Mouse (Mus musculus) c-Kit-positive CD71-negative TER-119-negative erythroid progenitor cells, embryonic 14.5 days (primary cell): ENCODE data around the gene Mrps15.
"Not testable (repeated sequence)": the region's sequence is repeated elsewhere in the genome, so short reads cannot be mapped to it uniquely, and the experiment has no call there.

ENCODE experiments used
- DNase-seq: peaks from one replicate; pipeline ENCODE4 v3.0.0-alpha.2; 2013; ENCODE audit warnings: low read depth

The Mrps15 gene

GRCm38 (mm10) chr4:126077833-126078232 is 31.1 kb downstream of the Mrps15 start:
- DNase-seq = no peak

GRCm38 (mm10) chr4:126079266-126079665 is 32.5 kb downstream of the Mrps15 start:
- DNase-seq = no peak

GRCm38 (mm10) chr4:126081601-126082000 is 34.9 kb downstream of the Mrps15 start:
- no peak for DNase-seq

- no peak for DNase-seq
These were observed 36.3 kb downstream of the Mrps15 start for GRCm38 (mm10) chr4:126083021-126083420.

GRCm38 (mm10) chr4:126084382-126084781 is 37.7 kb downstream of the Mrps15 start:
- no peak for DNase-seq

GRCm38 (mm10) chr4:126085996-126086576 is 39.4 kb downstream of the Mrps15 start:
- peak; percentile 85 for DNase-seq

DNA sequence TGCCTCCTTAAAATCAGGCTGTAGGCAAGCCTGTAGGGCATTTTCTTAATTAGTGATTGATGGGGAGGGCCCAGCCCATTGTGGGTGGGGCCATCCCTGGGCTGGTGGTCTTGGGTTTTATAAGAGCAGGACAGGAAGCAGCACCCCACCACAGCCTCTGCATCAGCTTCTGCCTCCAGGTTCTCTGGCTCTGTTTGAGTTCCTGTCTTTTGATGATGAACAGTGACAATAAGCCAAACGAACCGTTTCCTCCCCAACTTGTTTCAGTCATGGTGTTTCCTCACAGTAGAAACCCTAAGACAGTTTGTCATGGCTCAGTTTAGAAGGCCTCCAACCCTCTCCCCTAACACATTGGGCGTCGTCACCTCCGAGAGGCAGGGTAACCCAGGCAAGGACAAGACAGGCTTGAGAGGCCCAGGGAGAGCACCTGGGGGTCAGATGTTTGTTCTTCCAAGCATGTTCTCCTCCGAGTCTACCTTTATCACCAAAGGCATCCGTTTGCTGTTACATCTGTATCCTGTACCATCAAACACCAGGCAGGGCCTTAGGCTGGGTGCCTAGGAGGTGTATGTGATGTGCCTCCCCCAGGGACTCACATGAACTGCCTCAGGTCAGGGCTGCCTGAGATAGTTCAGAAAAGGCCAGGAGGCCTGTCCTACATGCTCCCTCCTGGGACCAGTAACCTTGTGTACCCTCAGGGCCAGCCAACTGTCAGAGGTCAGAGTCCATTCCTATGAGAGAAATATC is 43.5 kb downstream of the Mrps15 start:
- DNase-seq = no peak

- no peak for DNase-seq
These were observed 44.1 kb downstream of the Mrps15 start for GRCm38 (mm10) chr4:126090848-126091124.

DNA sequence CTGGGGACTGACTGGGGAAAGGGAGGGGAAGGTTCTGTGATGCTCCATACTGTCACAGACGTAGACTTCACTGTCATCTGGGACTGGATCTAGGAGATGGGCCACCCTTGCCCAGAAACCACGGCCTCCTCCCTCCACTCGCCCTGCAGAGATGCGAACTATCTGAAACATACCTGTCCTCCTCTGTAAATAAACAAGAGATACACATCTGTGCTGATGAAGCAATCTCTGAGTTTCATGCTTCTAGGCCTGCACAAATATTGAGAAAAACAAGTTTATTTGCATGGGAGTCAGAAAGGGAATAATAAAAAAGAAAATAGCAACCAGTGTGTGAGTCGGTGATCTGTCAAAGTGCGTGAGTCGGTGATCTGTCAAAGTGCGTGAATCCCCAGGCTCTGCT is 45.1 kb downstream of the Mrps15 start:
- DNase-seq = no peak

DNA sequence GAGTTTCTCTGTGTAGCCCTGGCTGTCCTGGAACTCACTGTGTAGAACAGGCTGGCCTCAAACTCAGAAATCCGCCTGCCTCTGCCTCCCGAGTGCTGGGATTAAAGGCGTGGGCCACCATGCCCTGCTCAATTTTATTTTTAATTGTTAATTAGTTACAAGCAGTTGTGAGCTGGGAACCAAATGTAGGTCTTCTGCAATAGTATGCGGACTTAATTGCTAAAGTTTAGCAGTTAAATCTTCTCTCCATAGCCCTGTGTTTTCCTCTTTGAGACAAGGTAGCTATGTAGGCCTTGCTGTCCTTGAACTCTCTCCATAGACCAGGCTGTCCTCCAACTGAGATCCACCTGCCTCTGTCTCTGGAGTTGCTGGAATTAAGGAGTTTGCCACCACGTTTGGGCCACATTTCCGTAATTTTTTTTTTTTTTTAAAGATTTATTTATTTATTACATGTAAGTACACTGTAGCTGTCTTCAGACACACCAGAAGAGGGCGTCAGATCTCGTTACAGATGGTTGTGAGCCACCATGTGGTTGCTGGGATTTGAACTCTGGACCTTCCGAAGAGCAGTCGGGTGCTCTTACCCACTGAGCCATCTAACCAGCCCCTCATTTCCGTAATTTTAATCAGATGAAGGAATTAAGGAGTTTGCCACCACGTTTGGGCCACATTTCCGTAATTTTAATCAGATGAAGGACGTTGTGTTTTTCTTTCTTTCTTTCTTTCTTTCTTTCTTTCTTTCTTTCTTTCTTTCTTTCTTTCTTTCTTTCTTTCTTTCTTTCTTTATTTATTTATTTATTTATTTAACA is 49.1 kb downstream of the Mrps15 start:
- DNase-seq = not testable (repeated sequence)

- peak; percentile 95 for DNase-seq
These were observed 49.9 kb downstream of the Mrps15 start, which contains the start of gene Lsm10 for GRCm38 (mm10) chr4:126096464-126097111. Lsm10 (plus strand) TSS chr4:126096623.

- DNase-seq = no peak
These were observed 51.1 kb downstream of the Mrps15 start for GRCm38 (mm10) chr4:126097711-126098253.

- DNase-seq = no peak
These were observed 52.6 kb downstream of the Mrps15 start for GRCm38 (mm10) chr4:126099365-126099764.

DNA sequence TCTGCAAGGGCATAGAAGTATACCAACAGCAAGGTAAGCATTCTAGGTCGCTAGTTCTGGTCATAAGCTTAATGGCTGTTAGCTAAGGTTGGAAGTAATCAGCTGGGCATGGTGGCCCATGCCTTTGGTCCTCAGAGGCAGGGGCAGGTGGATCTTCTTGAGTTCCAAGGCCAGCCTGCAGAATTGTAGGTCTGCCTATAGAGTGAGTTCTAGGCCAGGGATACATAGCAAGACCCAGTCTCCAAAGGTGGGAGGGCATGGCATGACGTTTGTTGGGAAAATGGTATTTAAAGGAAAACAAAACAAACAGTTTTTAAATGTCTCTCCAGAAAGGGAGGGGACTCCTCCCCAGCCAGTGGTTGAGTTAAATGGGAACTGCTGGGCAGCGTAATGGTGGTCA is 54.0 kb downstream of the Mrps15 start:
- no peak for DNase-seq

DNA sequence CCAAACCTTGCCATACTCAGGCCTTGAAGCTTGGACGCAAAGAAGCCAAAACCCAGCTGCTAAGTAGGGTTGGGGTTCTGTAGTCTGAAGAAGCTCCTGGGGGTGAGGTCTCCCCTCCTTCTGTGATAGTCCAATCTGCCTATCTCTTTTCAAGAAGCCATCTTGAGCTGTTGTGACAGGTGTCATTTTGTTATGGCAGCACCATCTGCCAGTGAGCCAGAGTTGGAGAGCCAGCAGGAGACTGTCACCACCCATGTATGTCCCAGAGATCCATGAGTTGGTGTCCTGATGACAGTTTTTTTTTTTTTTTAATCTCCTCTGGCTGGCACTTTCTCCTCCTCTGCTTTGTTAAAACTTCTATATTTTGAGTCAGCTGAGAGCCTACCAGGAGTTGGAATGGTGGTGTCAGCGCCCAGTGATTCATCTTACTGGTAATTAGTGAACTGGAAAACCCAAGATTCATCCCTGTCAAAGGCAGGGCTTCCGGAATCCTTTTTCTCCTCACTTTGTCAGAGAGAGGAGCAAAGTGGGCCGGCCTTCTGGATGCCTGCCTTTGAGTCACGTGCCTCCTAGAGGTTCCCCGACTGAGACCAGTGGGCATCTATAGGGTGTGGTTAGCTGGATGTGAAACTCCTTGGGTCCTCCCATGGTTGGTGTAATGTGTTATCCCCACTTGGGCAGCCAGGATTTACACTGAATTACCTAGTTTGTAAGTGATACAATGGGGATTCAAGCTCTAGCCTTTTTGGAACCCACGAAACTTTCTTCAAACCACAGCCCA is 55.5 kb downstream of the Mrps15 start:
- no peak for DNase-seq

- DNase-seq = peak; percentile 95
These were observed 56.4 kb downstream of the Mrps15 start for GRCm38 (mm10) chr4:126103057-126103581.

- DNase-seq = peak; percentile 97
These were observed 56.9 kb downstream of the Mrps15 start, which contains the start of gene Stk40 for GRCm38 (mm10) chr4:126103590-126104068. Stk40 (plus strand) TSS chr4:126103957.

GRCm38 (mm10) chr4:126104261-126105075 is 57.7 kb downstream of the Mrps15 start:
- DNase-seq = no peak
